Mouse (Mus musculus) MEL-GATA-1-ER (cell line): ENCODE measurements at regions not wholly inside any gene's neighbourhood (a gene's known extent, or its start where the extent isn't known, plus 50 kb on each side); places are given as distances from the start of the nearest gene placed in this dataset.

ENCODE experiments used
- DNase-seq: peaks from one replicate; pipeline ENCODE4 v3.0.0-alpha.2; 2012; ENCODE audit warnings: low read depth; ENCODE audit errors: extremely low read depth

- DNase-seq = no peak
Measured at GRCm38 (mm10) chr19:37836900-37837299, 139.3 kb downstream of the Cyp26a1 start.
